Mouse (Mus musculus) lung, adult 2 months (tissue): ENCODE measurements at regions not wholly inside any gene's neighbourhood (a gene's known extent, or its start where the extent isn't known, plus 50 kb on each side); places are given as distances from the start of the nearest gene placed in this dataset.

ENCODE experiments used
- DNase-seq: peaks from one replicate; pipeline ENCODE4 v3.0.0; 2022
- H3K4me1 ChIP-seq: fragments of 200-500 bp; 2 replicates; pipeline ENCODE4 v1.6.1; 2011; ENCODE audit warnings: low read length; ENCODE audit not compliant: control insufficient read depth, insufficient read depth
- H3K4me3 ChIP-seq: fragments of 200-500 bp; replicated peaks from 2 replicates; pipeline ENCODE3; 2011; ENCODE audit warnings: low read depth, mild to moderate bottlenecking, control low read depth, low read length; ENCODE audit errors: extremely low read depth
- CTCF ChIP-seq: fragments of 200-500 bp; IDR thresholded peaks from 2 replicates; pipeline ENCODE4 v1.5.1; 2011; ENCODE audit warnings: mild to moderate bottlenecking, low read length, control low read depth; ENCODE audit not compliant: insufficient read depth
- POLR2A ChIP-seq: fragments of 200-500 bp; IDR thresholded peaks from 2 replicates; pipeline ENCODE4 v1.6.1; 2011; ENCODE audit warnings: low read depth, mild to moderate bottlenecking, control low read depth, low read length, borderline replicate concordance; ENCODE audit errors: extremely low read depth
- WGBS: fragments of 180-500 bp; shearing (Covaris S2); methylation state at CpG from one replicate; pipeline ENCODE4 v1.1.7; 2018; 5-methylcytosine and 5-hydroxymethylcytosine counted together

GRCm38 (mm10) chr4:72524100-72524499 is 323.4 kb upstream of the Tle1 start:
- 52% methylated on average over 1 of the region's 1 CpGs for WGBS
- TF ChIP-seq POLR2A (no peak), CTCF (no peak)
- no peaks in the 10 kb centered on the region for H3K4me1 ChIP-seq
- DNase-seq, result no peak
- no peak overlapping the region for H3K4me3 ChIP-seq

- H3K4me1 ChIP-seq, result no peaks in the 10 kb centered on the region
- WGBS, result 54% methylated on average over 1 of the region's 1 CpGs
- no peak overlapping the region for H3K4me3 ChIP-seq
- TF ChIP-seq POLR2A (no peak), CTCF (no peak)
- DNase-seq, result no peak
Measured at GRCm38 (mm10) chr4:72511220-72511619, 310.5 kb upstream of the Tle1 start.

GRCm38 (mm10) chr4:72481748-72482147 is 281.0 kb upstream of the Tle1 start:
- DNase-seq, result no peak
- Histone ChIP-seq H3K4me3 (no peak overlapping the region), H3K4me1 (no peaks in the 10 kb centered on the region)
- no peak for TF ChIP-seq POLR2A
- no peak for TF ChIP-seq CTCF
- whole genome bisulfite sequencing, result 74% methylated on average over 1 of the region's 1 CpGs

- TF ChIP-seq CTCF, result no peak
- no peak for TF ChIP-seq POLR2A
- no peak overlapping the region for H3K4me3 ChIP-seq
- no peak for DNase-seq
- 59% methylated on average over 3 of the region's 3 CpGs for WGBS
- H3K4me1 ChIP-seq, result no peaks in the 10 kb centered on the region
Measured at GRCm38 (mm10) chr4:72480535-72480934, 279.8 kb upstream of the Tle1 start.

GRCm38 (mm10) chr4:72469236-72469875 is 268.6 kb upstream of the Tle1 start:
- TF ChIP-seq POLR2A, result no peak
- no peak for TF ChIP-seq CTCF
- Histone ChIP-seq H3K4me3 (no peak overlapping the region), H3K4me1 (no peaks in the 10 kb centered on the region)
- DNase-seq, result no peak
- 40% methylated on average over 1 of the region's 1 CpGs for WGBS

GRCm38 (mm10) chr4:72444177-72444770 is 243.6 kb upstream of the Tle1 start:
- no peak for DNase-seq
- no peak overlapping the region for H3K4me3 ChIP-seq
- no peaks in the 10 kb centered on the region for H3K4me1 ChIP-seq
- no peak for TF ChIP-seq CTCF
- TF ChIP-seq POLR2A, result no peak

- no peak for DNase-seq
- no peak for TF ChIP-seq POLR2A
- no peak for TF ChIP-seq CTCF
- Histone ChIP-seq H3K4me1 (no peaks in the 10 kb centered on the region), H3K4me3 (no peak overlapping the region)
Measured at GRCm38 (mm10) chr4:72437367-72437766, 236.6 kb upstream of the Tle1 start.

- no peak overlapping the region for H3K4me3 ChIP-seq
- DNase-seq, result no peak
- 66% methylated on average over 1 of the region's 1 CpGs for WGBS
- H3K4me1 ChIP-seq, result no peaks in the 10 kb centered on the region
- TF ChIP-seq POLR2A (no peak), CTCF (no peak)
Measured at GRCm38 (mm10) chr4:72425316-72425715, 224.6 kb upstream of the Tle1 start.

- no peak for DNase-seq
- WGBS, result 82% methylated on average over 8 of the region's 8 CpGs
- Histone ChIP-seq H3K4me3 (no peak overlapping the region), H3K4me1 (no peaks in the 10 kb centered on the region)
- TF ChIP-seq CTCF (no peak), POLR2A (no peak)
Measured at GRCm38 (mm10) chr4:72412100-72412788, 211.5 kb upstream of the Tle1 start.

- TF ChIP-seq POLR2A (no peak), CTCF (no peak)
- DNase-seq, result no peak
- WGBS, result 88% methylated on average over 3 of the region's 3 CpGs
- H3K4me3 ChIP-seq, result no peak overlapping the region
- H3K4me1 ChIP-seq, result no peaks in the 10 kb centered on the region
Measured at GRCm38 (mm10) chr4:72411343-72411742, 210.6 kb upstream of the Tle1 start.
